15 mouse cellular contexts compared by ENCODE assay signal in genomic region chr13:115347022-115347398, GRCm38 (mm10).
DNase-seq lines count a peak whose midpoint lies in the region; ATAC-seq and TF ChIP-seq lines count a peak whose summit lies in the region.
"Had no signal": no experiment of that assay in that cellular context is flagged by ENCODE, and none has a peak within 500 bp of the region (broad histone marks: within the 10 kb centered on the region; RNA-seq: fewer than 3 reads in every experiment).

No protein-coding gene starts in this region.

- H3K36me3 ChIP-seq in forebrain, postnatal 0 days (ENCODE audit: insufficient read depth) = no peaks in the 10 kb centered on the region
- H3K36me3 ChIP-seq in forebrain, embryonic 10.5 days (replicated peaks) = no peaks in the 10 kb centered on the region
- no peaks in the 10 kb centered on the region for H3K36me3 ChIP-seq in lung, embryonic 16.5 days (ENCODE audit: control insufficient read depth, insufficient read depth, low read length)
- H3K36me3 ChIP-seq in intestine, postnatal 0 days (ENCODE audit: control insufficient read depth, insufficient read depth) = no peaks in the 10 kb centered on the region
- H3K36me3 ChIP-seq in stomach, embryonic 14.5 days (ENCODE audit: control insufficient read depth, insufficient read depth, low read length) = no peaks in the 10 kb centered on the region
- H3K36me3 ChIP-seq: liver, embryonic 12.5 days had no signal

- no peak for TF ChIP-seq POLR2A in lung, adult 2 months (IDR thresholded peaks at IDR 0.05; ENCODE audit: borderline replicate concordance, extremely low read depth, low read depth, low read length)

- no peaks in the 10 kb centered on the region for H3K4me1 ChIP-seq in forebrain, postnatal 0 days (ENCODE audit: insufficient read depth)
- H3K4me1 ChIP-seq in forebrain, embryonic 10.5 days = no peaks in the 10 kb centered on the region
- H3K4me1 ChIP-seq in lung, embryonic 16.5 days (replicated peaks; ENCODE audit: control insufficient read depth, insufficient read depth, low read length) = no peaks in the 10 kb centered on the region
- peaks cover 2% of the 10 kb centered on the region; the same call in 1 of the 2 replicates for H3K4me1 ChIP-seq in lung, adult 2 months (ENCODE audit: control insufficient read depth, insufficient read depth, low read length)
- H3K4me1 ChIP-seq in intestine, postnatal 0 days (replicated peaks; ENCODE audit: control insufficient read depth, insufficient read depth, low read length) = no peaks in the 10 kb centered on the region; the same call in 1 of the 2 replicates
- no peaks in the 10 kb centered on the region for H3K4me1 ChIP-seq in stomach, embryonic 14.5 days (ENCODE audit: control insufficient read depth, insufficient read depth, low read length)
- H3K4me1 ChIP-seq: liver, embryonic 12.5 days; megakaryocyte, embryonic 14.5 days had no signal

- H3K27me3 ChIP-seq in forebrain, postnatal 0 days (ENCODE audit: insufficient read depth, low read length) = no peaks in the 10 kb centered on the region
- H3K27me3 ChIP-seq in forebrain, embryonic 10.5 days (ENCODE audit: poor library complexity, severe bottlenecking) = no peaks in the 10 kb centered on the region
- no peaks in the 10 kb centered on the region for H3K27me3 ChIP-seq in lung, embryonic 16.5 days (ENCODE audit: control insufficient read depth, insufficient read depth, low read depth, low read length)
- H3K27me3 ChIP-seq in intestine, postnatal 0 days (replicated peaks; ENCODE audit: control insufficient read depth, insufficient read depth, low read length) = no peaks in the 10 kb centered on the region
- H3K27me3 ChIP-seq in stomach, embryonic 14.5 days (ENCODE audit: control insufficient read depth, insufficient read depth, low read length) = no peaks in the 10 kb centered on the region
- H3K27me3 ChIP-seq: liver, embryonic 12.5 days; megakaryocyte, embryonic 14.5 days had no signal

- H3K4me2 ChIP-seq in forebrain, postnatal 0 days (ENCODE audit: low read depth) = peak overlapping the region; percentile 3; the same call in 1 of the 2 replicates
- H3K4me2 ChIP-seq in lung, embryonic 16.5 days (ENCODE audit: low read depth, low read length) = peak overlapping the region; percentile 42
- H3K4me2 ChIP-seq in intestine, postnatal 0 days (replicated peaks; ENCODE audit: low read depth) = peak overlapping the region; percentile 37
- peak overlapping the region; percentile 48 for H3K4me2 ChIP-seq in stomach, embryonic 14.5 days (replicated peaks; ENCODE audit: low read depth, low read length)
- H3K4me2 ChIP-seq: liver, embryonic 12.5 days had no signal

- no peak for TF ChIP-seq CTCF in forebrain, postnatal 0 days (IDR thresholded peaks at IDR 0.05; ENCODE audit: low read depth)
- TF ChIP-seq CTCF in lung, adult 2 months (IDR thresholded peaks at IDR 0.05; ENCODE audit: insufficient read depth, low read length) = no peak
- TF ChIP-seq CTCF in intestine, postnatal 0 days (IDR thresholded peaks at IDR 0.05; ENCODE audit: low read depth) = no peak

- no peak for ATAC-seq in forebrain, postnatal 0 days
- no peak for ATAC-seq in lung, embryonic 16.5 days (ENCODE audit: low read depth)
- ATAC-seq in intestine, postnatal 0 days = no peak
- no peak for ATAC-seq in stomach, embryonic 14.5 days (ENCODE audit: insufficient number of reproducible peaks, insufficient read depth, low FRiP score, low read depth)
- ATAC-seq: liver, embryonic 12.5 days had no signal

- no peak overlapping the region for H3K9ac ChIP-seq in forebrain, postnatal 0 days
- no peak overlapping the region for H3K9ac ChIP-seq in lung, embryonic 16.5 days (ENCODE audit: low read length)
- H3K9ac ChIP-seq in intestine, postnatal 0 days (ENCODE audit: low read depth, low read length) = no peak overlapping the region
- H3K9ac ChIP-seq in stomach, embryonic 14.5 days (replicated peaks; ENCODE audit: low read depth, low read length) = no peak overlapping the region
- H3K9ac ChIP-seq: liver, embryonic 12.5 days had no signal

- no peak overlapping the region for H3K27ac ChIP-seq in forebrain, postnatal 0 days (ENCODE audit: low read depth, low read length)
- H3K27ac ChIP-seq in forebrain, embryonic 10.5 days = no peak overlapping the region
- H3K27ac ChIP-seq in lung, embryonic 16.5 days (ENCODE audit: low read length) = no peak overlapping the region
- no peak overlapping the region for H3K27ac ChIP-seq in intestine, postnatal 0 days (ENCODE audit: low read depth, low read length)
- no peak overlapping the region for H3K27ac ChIP-seq in stomach, embryonic 14.5 days (ENCODE audit: low read length)
- H3K27ac ChIP-seq: liver, embryonic 12.5 days had no signal

- no peaks in the 10 kb centered on the region for H3K9me3 ChIP-seq in forebrain, postnatal 0 days (ENCODE audit: low read length)
- no peaks in the 10 kb centered on the region for H3K9me3 ChIP-seq in forebrain, embryonic 10.5 days
- H3K9me3 ChIP-seq in lung, embryonic 16.5 days (ENCODE audit: control insufficient read depth, low read length) = no peaks in the 10 kb centered on the region
- no peaks in the 10 kb centered on the region for H3K9me3 ChIP-seq in intestine, postnatal 0 days (ENCODE audit: control insufficient read depth)
- no peaks in the 10 kb centered on the region for H3K9me3 ChIP-seq in stomach, embryonic 14.5 days (ENCODE audit: control insufficient read depth, low read depth, low read length)
- H3K9me3 ChIP-seq: liver, embryonic 12.5 days had no signal

- no peak for DNase-seq in forebrain, postnatal 0 days
- no peak for DNase-seq in forebrain, embryonic 10.5 days (ENCODE audit: extremely low spot score, low spot score)
- no peak for DNase-seq in lung, adult 2 months
- DNase-seq in Muller cell, postnatal 12 days (ENCODE audit: inconsistent ontology term) = no peak
- DNase-seq in B cell, adult 2 months = no peak
- DNase-seq: adrenal gland, postnatal 25 days; heart, adult 18-20 months; heart, postnatal 14 days; kidney, postnatal 36 days had no signal

- WGBS in forebrain, postnatal 0 days = 66% methylated on average over 6 of the region's 6 CpGs
- 88% methylated on average over 6 of the region's 6 CpGs for WGBS in forebrain, embryonic 10.5 days
- WGBS in lung, embryonic 16.5 days = 75% methylated on average over 6 of the region's 6 CpGs
- 81% methylated on average over 6 of the region's 6 CpGs for WGBS in lung, adult 2 months
- 42% methylated on average over 6 of the region's 6 CpGs for WGBS in intestine, postnatal 0 days
- WGBS in stomach, embryonic 14.5 days = 66% methylated on average over 6 of the region's 6 CpGs

- peak overlapping the region; percentile 0; the same call in 1 of the 2 replicates for H3K4me3 ChIP-seq in forebrain, postnatal 0 days (ENCODE audit: low read depth, low read length)
- no peak overlapping the region for H3K4me3 ChIP-seq in forebrain, embryonic 10.5 days
- peak overlapping the region; percentile 13 for H3K4me3 ChIP-seq in lung, embryonic 16.5 days (ENCODE audit: low read length)
- no peak overlapping the region for H3K4me3 ChIP-seq in lung, adult 2 months (replicated peaks; ENCODE audit: extremely low read depth, low read depth, low read length)
- no peak overlapping the region for H3K4me3 ChIP-seq in intestine, postnatal 0 days (ENCODE audit: low read depth, low read length)
- peak overlapping the region; percentile 15 for H3K4me3 ChIP-seq in stomach, embryonic 14.5 days (ENCODE audit: low read depth, low read length)
- H3K4me3 ChIP-seq: erythroblast, embryonic 14.5 days; liver, embryonic 12.5 days; megakaryocyte, embryonic 14.5 days had no signal

Comparison
In these comparisons a context has a peak if more than half of its experiments do, and no peak if none do; other contexts are left out.
1. H3K4me3 ChIP-seq: peak in forebrain, postnatal 0 days (single experiment), lung, embryonic 16.5 days (single experiment) and stomach, embryonic 14.5 days (single experiment); none in forebrain, embryonic 10.5 days (single experiment), lung, adult 2 months (single experiment) and intestine, postnatal 0 days (single experiment).
2. Peak in every context shown above with its lines, with median percentiles within 50 percentile points of each other: H3K4me2 ChIP-seq.